Comparison of ENCODE assay signal across 10 mouse cellular contexts in the genomic region with DNA sequence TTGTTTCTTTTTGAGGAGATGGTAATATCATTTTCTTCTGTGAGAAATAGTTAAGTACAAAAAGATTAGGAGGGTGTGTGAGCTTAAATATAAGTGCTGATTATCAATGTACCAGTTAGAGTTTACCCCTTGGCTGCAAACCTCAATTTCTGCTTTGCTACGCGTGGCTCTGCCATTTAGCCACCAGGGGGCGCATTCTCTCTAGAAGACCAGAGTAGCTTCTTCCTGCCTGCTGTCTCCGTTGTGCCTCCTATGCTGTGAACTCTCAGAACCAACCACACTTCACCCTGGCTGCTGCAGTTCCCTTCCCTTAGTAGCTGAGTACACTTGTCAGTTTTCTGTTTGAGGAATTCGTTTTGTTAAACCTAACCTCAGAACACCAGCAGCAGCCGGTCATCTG. TPM values are rescaled to one million over a fixed set of nuclear protein-coding genes. Genes with fewer than 3 reads are reported as not detected.
DNase-seq lines count a peak whose midpoint lies in the region; ATAC-seq and TF ChIP-seq lines count a peak whose summit lies in the region.
"Had no signal": no experiment of that assay in that cellular context is flagged by ENCODE, and none has a peak within 500 bp of the region (broad histone marks: within the 10 kb centered on the region; RNA-seq: fewer than 3 reads in every experiment).

No protein-coding gene starts in this region.

- no peak for ATAC-seq in midbrain, embryonic 14.5 days (ENCODE audit: low FRiP score, low TSS enrichment)
- ATAC-seq in midbrain, embryonic 16.5 days: no peak
- peak; percentile 80 for ATAC-seq in activated CD4-positive, CD25-positive, alpha-beta regulatory T cell, adult 4 months
- peak; percentile 54; the same call in 1 of the 2 replicates for ATAC-seq in hindbrain, postnatal 0 days
- no peak for ATAC-seq in limb, embryonic 11.5 days (ENCODE audit: insufficient number of reproducible peaks, low FRiP score, low TSS enrichment, low read depth)
- ATAC-seq in neutrophil, adult 5-6 weeks (ENCODE audit: extremely low read depth, insufficient number of reproducible peaks, low FRiP score, poor library complexity, severe bottlenecking): peak; percentile 75

- H3K36me3 ChIP-seq in midbrain, embryonic 14.5 days (ENCODE audit: control insufficient read depth, insufficient read depth, low read length): 0 out of 2 replicates have a peak, but pooled peaks cover 4% of the 10 kb centered on the region
- H3K36me3 ChIP-seq in midbrain, embryonic 16.5 days (ENCODE audit: control insufficient read depth, insufficient read depth, low read length): no peaks in the 10 kb centered on the region
- H3K36me3 ChIP-seq in hindbrain, postnatal 0 days (ENCODE audit: insufficient read depth, low read length): no peaks in the 10 kb centered on the region
- no peaks in the 10 kb centered on the region for H3K36me3 ChIP-seq in limb, embryonic 11.5 days (ENCODE audit: control insufficient read depth, insufficient read depth, low read length)
- H3K36me3 ChIP-seq in thymus, adult 2 months (ENCODE audit: control insufficient read depth, insufficient read depth, low read length): no peaks in the 10 kb centered on the region
- H3K36me3 ChIP-seq: heart, embryonic 13.5 days; stomach, embryonic 15.5 days had no signal

- H3K4me1 ChIP-seq in midbrain, embryonic 14.5 days (ENCODE audit: control insufficient read depth, insufficient read depth, low read length): peaks cover 11% of the 10 kb centered on the region
- peaks cover 17% of the 10 kb centered on the region for H3K4me1 ChIP-seq in midbrain, embryonic 16.5 days (ENCODE audit: control insufficient read depth, insufficient read depth, low read length)
- H3K4me1 ChIP-seq in hindbrain, postnatal 0 days (ENCODE audit: insufficient read depth, low read length): peaks cover 7% of the 10 kb centered on the region
- H3K4me1 ChIP-seq in limb, embryonic 11.5 days (ENCODE audit: control insufficient read depth, insufficient read depth, low read length): no peaks in the 10 kb centered on the region
- H3K4me1 ChIP-seq in thymus, adult 2 months (replicated peaks; ENCODE audit: control insufficient read depth, insufficient read depth, low read length): no peaks in the 10 kb centered on the region
- H3K4me1 ChIP-seq: stomach, embryonic 15.5 days had no signal

- H3K27me3 ChIP-seq in midbrain, embryonic 14.5 days (ENCODE audit: control insufficient read depth, insufficient read depth, low read length): no peaks in the 10 kb centered on the region
- H3K27me3 ChIP-seq in midbrain, embryonic 16.5 days (ENCODE audit: control insufficient read depth, insufficient read depth, low read depth, low read length): no peaks in the 10 kb centered on the region
- H3K27me3 ChIP-seq in hindbrain, postnatal 0 days (ENCODE audit: insufficient read depth, low read length): no peaks in the 10 kb centered on the region
- no peaks in the 10 kb centered on the region for H3K27me3 ChIP-seq in limb, embryonic 11.5 days (ENCODE audit: control insufficient read depth, insufficient read depth, low read length)
- no peaks in the 10 kb centered on the region; the same call in 1 of the 2 replicates for H3K27me3 ChIP-seq in thymus, adult 2 months (ENCODE audit: control insufficient read depth, insufficient read depth, low read length)
- H3K27me3 ChIP-seq: heart, embryonic 13.5 days; stomach, embryonic 15.5 days had no signal

- H3K9ac ChIP-seq in midbrain, embryonic 14.5 days (replicated peaks; ENCODE audit: low read length): no peak overlapping the region
- no peak overlapping the region for H3K9ac ChIP-seq in midbrain, embryonic 16.5 days (ENCODE audit: low read depth, low read length)
- no peak overlapping the region for H3K9ac ChIP-seq in hindbrain, postnatal 0 days (replicated peaks; ENCODE audit: low read length)
- no peak overlapping the region for H3K9ac ChIP-seq in limb, embryonic 11.5 days (ENCODE audit: low read length)
- H3K9ac ChIP-seq: heart, embryonic 13.5 days; stomach, embryonic 15.5 days had no signal

- H3K9me3 ChIP-seq in midbrain, embryonic 14.5 days (ENCODE audit: control insufficient read depth, low read length): no peaks in the 10 kb centered on the region
- H3K9me3 ChIP-seq in midbrain, embryonic 16.5 days (replicated peaks; ENCODE audit: control insufficient read depth, low read length, poor library complexity, severe bottlenecking): no peaks in the 10 kb centered on the region
- no peaks in the 10 kb centered on the region for H3K9me3 ChIP-seq in hindbrain, postnatal 0 days (ENCODE audit: low read length)
- no peaks in the 10 kb centered on the region for H3K9me3 ChIP-seq in limb, embryonic 11.5 days (ENCODE audit: control insufficient read depth, low read length)
- H3K9me3 ChIP-seq: heart, embryonic 13.5 days; stomach, embryonic 15.5 days had no signal

- WGBS in midbrain, embryonic 14.5 days: 14% methylated on average over 6 of the region's 6 CpGs
- WGBS in midbrain, embryonic 16.5 days: 18% methylated on average over 6 of the region's 6 CpGs
- WGBS in hindbrain, postnatal 0 days: 20% methylated on average over 6 of the region's 6 CpGs
- WGBS in limb, embryonic 11.5 days: 18% methylated on average over 6 of the region's 6 CpGs
- WGBS in thymus, adult 2 months: 14% methylated on average over 6 of the region's 6 CpGs

- no peak overlapping the region for H3K4me2 ChIP-seq in midbrain, embryonic 14.5 days (ENCODE audit: low read length)
- no peak overlapping the region for H3K4me2 ChIP-seq in midbrain, embryonic 16.5 days (ENCODE audit: low read length)
- H3K4me2 ChIP-seq in hindbrain, postnatal 0 days (ENCODE audit: low read depth, low read length): no peak overlapping the region
- no peak overlapping the region for H3K4me2 ChIP-seq in limb, embryonic 11.5 days (ENCODE audit: low read depth, severe bottlenecking)
- H3K4me2 ChIP-seq: heart, embryonic 13.5 days; stomach, embryonic 15.5 days had no signal

- H3K27ac ChIP-seq in midbrain, embryonic 14.5 days (replicated peaks; ENCODE audit: low read depth, low read length): no peak overlapping the region
- H3K27ac ChIP-seq in midbrain, embryonic 16.5 days (ENCODE audit: low read length): no peak overlapping the region
- H3K27ac ChIP-seq in hindbrain, postnatal 0 days: no peak overlapping the region
- no peak overlapping the region for H3K27ac ChIP-seq in limb, embryonic 11.5 days (replicated peaks; ENCODE audit: low read depth, low read length)
- H3K27ac ChIP-seq in thymus, adult 2 months (ENCODE audit: control insufficient read depth, insufficient read depth, low read length): no peak overlapping the region
- H3K27ac ChIP-seq: heart, embryonic 13.5 days; stomach, embryonic 15.5 days had no signal

- no peak for TF ChIP-seq POLR2A in thymus, adult 2 months (IDR thresholded peaks at IDR 0.05; ENCODE audit: control insufficient read depth, extremely low read depth, insufficient read depth, low read length, poor library complexity)

- no peak overlapping the region for H3K4me3 ChIP-seq in midbrain, embryonic 14.5 days (replicated peaks; ENCODE audit: low read depth, low read length)
- H3K4me3 ChIP-seq in midbrain, embryonic 16.5 days (ENCODE audit: low read depth, low read length): no peak overlapping the region
- no peak overlapping the region for H3K4me3 ChIP-seq in hindbrain, postnatal 0 days (ENCODE audit: low read length)
- H3K4me3 ChIP-seq in limb, embryonic 11.5 days (ENCODE audit: low read depth, low read length): no peak overlapping the region
- H3K4me3 ChIP-seq in thymus, adult 2 months (ENCODE audit: control insufficient read depth, insufficient read depth, low read length): no peak overlapping the region
- H3K4me3 ChIP-seq: heart, embryonic 13.5 days; stomach, embryonic 15.5 days had no signal

- TF ChIP-seq CTCF in hindbrain, postnatal 0 days (IDR thresholded peaks at IDR 0.05; ENCODE audit: low read depth): peak; percentile 95
- peak; percentile 57; the same call in 1 of the 2 replicates for TF ChIP-seq CTCF in thymus, adult 2 months (IDR thresholded peaks at IDR 0.05; ENCODE audit: borderline replicate concordance, control insufficient read depth, extremely low read depth, insufficient read depth, low read length, poor library complexity)

- DNase-seq in midbrain, embryonic 14.5 days: peak; percentile 90
- DNase-seq in embryo, embryonic 11 days: peak; percentile 89
- DNase-seq in hindbrain, postnatal 0 days (ENCODE audit: low spot score): peak; percentile 90
- DNase-seq in limb, embryonic 11.5 days (ENCODE audit: low spot score): peak; percentile 81
- peak; percentile 78 for DNase-seq in thymus, adult 2 months

RNA-seq across cellular contexts. Expression of gene Med31, which starts 5.9 kb away (rescaled TPM):
- polyA plus RNA-seq in midbrain, embryonic 14.5 days (2014; fragmentation: Nextera tagmentation; extraction: Ambion mirVana): 61.1 and 68.5 TPM in 2 replicates
- 53.2 and 55.9 TPM in 2 replicates for polyA plus RNA-seq in midbrain, embryonic 16.5 days (2015; fragmentation: Nextera tagmentation; extraction: Ambion mirVana)
- 10 to 100 TPM; 13.0 to 15.6 TPM for polyA plus RNA-seq in activated CD4-positive, CD25-positive, alpha-beta regulatory T cell, adult 4 months (2017; shearing (Covaris generic))
- total RNA-seq in hindbrain, postnatal 0 days (2014; rRNA removed): 11.0 and 20.3 TPM in 2 replicates
- polyA plus RNA-seq in hindbrain, postnatal 0 days (2015; fragmentation: Nextera tagmentation; extraction: Ambion mirVana): 39.5 and 44.5 TPM in 2 replicates
- polyA plus RNA-seq in limb, embryonic 11.5 days (2014; fragmentation: Nextera tagmentation; extraction: Ambion mirVana): 46.3 and 52.7 TPM in 2 replicates
- total RNA-seq in neutrophil, adult 5-6 weeks (2017): 25.2 and 30.3 TPM in 2 replicates
- 7.2 and 10.4 TPM in 2 replicates for polyA plus RNA-seq in thymus, adult 2 months (2012; rRNA removed)

RNA-seq across cellular contexts. Expression of gene Txndc17, which starts 13.9 kb away (rescaled TPM):
- 137 and 150 TPM in 2 replicates for polyA plus RNA-seq in midbrain, embryonic 14.5 days (2014; fragmentation: Nextera tagmentation; extraction: Ambion mirVana)
- 137 and 145 TPM in 2 replicates for polyA plus RNA-seq in midbrain, embryonic 16.5 days (2015; fragmentation: Nextera tagmentation; extraction: Ambion mirVana)
- 100 to 1,000 TPM; 118 to 131 TPM for polyA plus RNA-seq in activated CD4-positive, CD25-positive, alpha-beta regulatory T cell, adult 4 months (2017; shearing (Covaris generic))
- total RNA-seq in hindbrain, postnatal 0 days (2014; rRNA removed): 46.6 and 51.2 TPM in 2 replicates
- polyA plus RNA-seq in hindbrain, postnatal 0 days (2015; fragmentation: Nextera tagmentation; extraction: Ambion mirVana): 161 and 162 TPM in 2 replicates
- polyA plus RNA-seq in limb, embryonic 11.5 days (2014; fragmentation: Nextera tagmentation; extraction: Ambion mirVana): 184 and 188 TPM in 2 replicates
- total RNA-seq in neutrophil, adult 5-6 weeks (2017): 26.3 and 28.5 TPM in 2 replicates
- polyA plus RNA-seq in thymus, adult 2 months (2012; rRNA removed): 36.3 and 44.9 TPM in 2 replicates

RNA-seq across cellular contexts. Expression of gene 4933427D14Rik, which starts 14.0 kb away (rescaled TPM):
- 16.9 and 22.2 TPM in 2 replicates for polyA plus RNA-seq in midbrain, embryonic 14.5 days (2014; fragmentation: Nextera tagmentation; extraction: Ambion mirVana)
- 18.4 and 26.0 TPM in 2 replicates for polyA plus RNA-seq in midbrain, embryonic 16.5 days (2015; fragmentation: Nextera tagmentation; extraction: Ambion mirVana)
- 10 to 100 TPM; 18.5 to 19.6 TPM for polyA plus RNA-seq in activated CD4-positive, CD25-positive, alpha-beta regulatory T cell, adult 4 months (2017; shearing (Covaris generic))
- total RNA-seq in hindbrain, postnatal 0 days (2014; rRNA removed): 12.0 and 14.4 TPM in 2 replicates
- polyA plus RNA-seq in hindbrain, postnatal 0 days (2015; fragmentation: Nextera tagmentation; extraction: Ambion mirVana): 17.0 and 17.2 TPM in 2 replicates
- 9.9 and 11.0 TPM in 2 replicates for polyA plus RNA-seq in limb, embryonic 11.5 days (2014; fragmentation: Nextera tagmentation; extraction: Ambion mirVana)
- 19.3 and 25.4 TPM in 2 replicates for total RNA-seq in neutrophil, adult 5-6 weeks (2017)
- 12.0 and 12.6 TPM in 2 replicates for polyA plus RNA-seq in thymus, adult 2 months (2012; rRNA removed)

RNA-seq across cellular contexts. Expression of gene Gm43951, which starts 14.6 kb away (rescaled TPM):
- 0.12 and 0.19 TPM in 2 replicates for polyA plus RNA-seq in midbrain, embryonic 14.5 days (2014; fragmentation: Nextera tagmentation; extraction: Ambion mirVana)
- polyA plus RNA-seq in midbrain, embryonic 16.5 days (2015; fragmentation: Nextera tagmentation; extraction: Ambion mirVana): 1.7 and 1.9 TPM in 2 replicates
- polyA plus RNA-seq in activated CD4-positive, CD25-positive, alpha-beta regulatory T cell, adult 4 months (2017; shearing (Covaris generic)): not detected
- total RNA-seq in hindbrain, postnatal 0 days (2014; rRNA removed): 1.7 and 1.8 TPM in 2 replicates
- polyA plus RNA-seq in hindbrain, postnatal 0 days (2015; fragmentation: Nextera tagmentation; extraction: Ambion mirVana): 1.2 and 1.4 TPM in 2 replicates
- polyA plus RNA-seq in limb, embryonic 11.5 days (2014; fragmentation: Nextera tagmentation; extraction: Ambion mirVana): 0.09 and 0.23 TPM in 2 replicates
- 0.74 and 2.2 TPM in 2 replicates for total RNA-seq in neutrophil, adult 5-6 weeks (2017)
- polyA plus RNA-seq in thymus, adult 2 months (2012; rRNA removed): 0.24 and 0.70 TPM in 2 replicates

RNA-seq across cellular contexts. Expression of gene Slc13a5, which starts 45.7 kb away (rescaled TPM):
- 1.0 and 2.0 TPM in 2 replicates for polyA plus RNA-seq in midbrain, embryonic 14.5 days (2014; fragmentation: Nextera tagmentation; extraction: Ambion mirVana)
- polyA plus RNA-seq in midbrain, embryonic 16.5 days (2015; fragmentation: Nextera tagmentation; extraction: Ambion mirVana): 2.5 and 2.6 TPM in 2 replicates
- polyA plus RNA-seq in activated CD4-positive, CD25-positive, alpha-beta regulatory T cell, adult 4 months (2017; shearing (Covaris generic)): not detected
- 5.7 and 8.1 TPM in 2 replicates for total RNA-seq in hindbrain, postnatal 0 days (2014; rRNA removed)
- polyA plus RNA-seq in hindbrain, postnatal 0 days (2015; fragmentation: Nextera tagmentation; extraction: Ambion mirVana): 6.8 and 7.5 TPM in 2 replicates
- polyA plus RNA-seq in limb, embryonic 11.5 days (2014; fragmentation: Nextera tagmentation; extraction: Ambion mirVana): 0.11 TPM in 1 of 2 replicates, not detected in the other
- total RNA-seq in neutrophil, adult 5-6 weeks (2017): 0.23 TPM in 1 of 2 replicates, not detected in the other
- polyA plus RNA-seq in thymus, adult 2 months (2012; rRNA removed): 0.04 and 0.10 TPM in 2 replicates

Comparison
In these comparisons a context has a peak if more than half of its experiments do, and no peak if none do; other contexts are left out.
1. ATAC-seq: peak in activated CD4-positive, CD25-positive, alpha-beta regulatory T cell, adult 4 months (single experiment), hindbrain, postnatal 0 days (single experiment) and neutrophil, adult 5-6 weeks (single experiment); none in midbrain, embryonic 14.5 days (single experiment), midbrain, embryonic 16.5 days (single experiment) and limb, embryonic 11.5 days (single experiment).
2. Peak in every context shown above with its lines, with median percentiles within 50 percentile points of each other: DNase-seq.